Mouse (Mus musculus): Measurements from ENCODE around the gene Vmn1r56. TPM values are rescaled to one million over a fixed set of nuclear protein-coding genes. Genes with fewer than 3 reads are reported as not detected.
"Not testable (repeated sequence)": the region's sequence is repeated elsewhere in the genome, so short reads cannot be mapped to it uniquely, and the experiment has no call there.

The Vmn1r56 gene
- polyA plus RNA-seq (2014; fragmentation: Nextera tagmentation; extraction: Ambion mirVana), result not detected in 2 replicates

DNA sequence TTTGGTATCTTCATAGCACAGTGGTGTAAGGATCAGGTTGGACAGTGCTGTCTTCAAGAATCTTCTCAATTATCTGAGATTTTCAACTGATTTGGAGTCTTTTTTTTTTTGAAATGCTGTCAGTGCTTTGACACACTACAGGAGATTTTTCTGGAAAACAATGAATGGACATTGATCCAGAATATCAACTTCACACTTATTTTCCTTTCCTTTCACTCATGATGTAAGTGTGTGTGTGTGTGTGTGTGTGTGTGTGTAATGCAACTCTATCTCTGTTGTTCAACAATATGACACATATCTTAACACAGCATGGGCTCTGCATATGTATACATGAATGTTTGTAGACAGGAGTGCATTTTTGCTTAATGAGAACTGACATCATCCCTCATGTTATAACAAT lies at the start of gene Vmn1r56:
Vmn1r56 (minus strand) TSS at position 101 of the 400 bp plus-strand sequence.
- H3K36me3 ChIP-seq (ENCODE audit: control insufficient read depth, insufficient read depth, low read length); H3K4me3 ChIP-seq (ENCODE audit: low read depth, low read length); H3K27ac ChIP-seq (ENCODE audit: low read depth, low read length); H3K4me2 ChIP-seq; H3K9me3 ChIP-seq (ENCODE audit: control insufficient read depth, low read length); H3K4me1 ChIP-seq (replicated peaks; ENCODE audit: control insufficient read depth, insufficient read depth, low read length); H3K9ac ChIP-seq (ENCODE audit: low read depth, low read length); H3K27me3 ChIP-seq (replicated peaks; ENCODE audit: control insufficient read depth, insufficient read depth, low read length); ATAC-seq (replicated peaks; ENCODE audit: low FRiP score); DNase-seq (ENCODE audit: low spot score): not testable (repeated sequence)

GRCm38 (mm10) chr7:5218193-5218592 lies 21.6 kb upstream of the Vmn1r56 start, which contains the start of gene Vmn1r57:
Vmn1r57 (plus strand) TSS chr7:5218493.
- H3K4me3 ChIP-seq (ENCODE audit: low read depth, low read length); H3K4me1 ChIP-seq (replicated peaks; ENCODE audit: control insufficient read depth, insufficient read depth, low read length); H3K9me3 ChIP-seq (ENCODE audit: control insufficient read depth, low read length); H3K4me2 ChIP-seq; H3K27me3 ChIP-seq (replicated peaks; ENCODE audit: control insufficient read depth, insufficient read depth, low read length); DNase-seq (ENCODE audit: low spot score); H3K36me3 ChIP-seq (ENCODE audit: control insufficient read depth, insufficient read depth, low read length); ATAC-seq (replicated peaks; ENCODE audit: low FRiP score); H3K27ac ChIP-seq (ENCODE audit: low read depth, low read length); H3K9ac ChIP-seq (ENCODE audit: low read depth, low read length): not testable (repeated sequence)
- 51% methylated on average over 1 of the region's 1 CpGs for WGBS

DNA sequence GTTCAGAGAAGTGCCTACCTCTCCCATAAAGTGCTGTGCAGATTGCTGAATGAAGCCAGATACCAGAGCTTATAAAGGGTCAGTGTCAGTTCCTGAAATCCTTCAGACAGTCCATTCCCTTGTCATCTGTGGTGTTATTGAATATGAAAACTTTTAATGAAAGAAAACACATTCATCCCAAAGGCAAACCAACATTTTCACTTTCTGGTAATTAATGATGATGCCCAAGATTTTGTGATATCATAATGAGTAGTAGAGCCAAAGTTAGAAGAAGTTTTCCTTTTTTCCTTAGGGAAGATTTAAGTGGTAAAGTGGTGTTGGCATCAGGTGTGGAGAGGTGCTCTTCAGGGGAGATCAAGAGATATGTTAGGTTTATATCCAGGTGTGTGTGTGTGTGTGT lies 47.0 kb downstream of the Vmn1r56 start, which contains the start of gene Vmn1r55:
Vmn1r55 (minus strand) TSS at position 101 of the 400 bp plus-strand sequence.
- not testable (repeated sequence) for H3K4me3 ChIP-seq (ENCODE audit: low read depth, low read length); H3K9me3 ChIP-seq (ENCODE audit: control insufficient read depth, low read length); ATAC-seq (replicated peaks; ENCODE audit: low FRiP score); H3K36me3 ChIP-seq (ENCODE audit: control insufficient read depth, insufficient read depth, low read length); H3K27ac ChIP-seq (ENCODE audit: low read depth, low read length); H3K4me2 ChIP-seq; H3K4me1 ChIP-seq (replicated peaks; ENCODE audit: control insufficient read depth, insufficient read depth, low read length); DNase-seq (ENCODE audit: low spot score); H3K9ac ChIP-seq (ENCODE audit: low read depth, low read length); H3K27me3 ChIP-seq (replicated peaks; ENCODE audit: control insufficient read depth, insufficient read depth, low read length)

Other genes starting within 250 kb of the Vmn1r56 start
- gene Sbk2, start 232.3 kb downstream of the Vmn1r56 start, polyA plus RNA-seq (2014; fragmentation: Nextera tagmentation; extraction: Ambion mirVana), result 0.22 TPM in 1 of 2 replicates, not detected in the other
- gene Sbk3, start 225.6 kb downstream of the Vmn1r56 start, polyA plus RNA-seq (2014; fragmentation: Nextera tagmentation; extraction: Ambion mirVana), result not detected in 2 replicates
- gene Zfp579, start 200.6 kb downstream of the Vmn1r56 start, polyA plus RNA-seq (2014; fragmentation: Nextera tagmentation; extraction: Ambion mirVana), result 13.7 and 16.8 TPM in 2 replicates
- 13.9 and 14.0 TPM in 2 replicates for gene Zfp524, start 182.3 kb downstream of the Vmn1r56 start, polyA plus RNA-seq (2014; fragmentation: Nextera tagmentation; extraction: Ambion mirVana)
- 37.1 and 40.8 TPM in 2 replicates for gene Fiz1, start 182.1 kb downstream of the Vmn1r56 start, polyA plus RNA-seq (2014; fragmentation: Nextera tagmentation; extraction: Ambion mirVana)
- gene Gm44973, start 181.3 kb downstream of the Vmn1r56 start, polyA plus RNA-seq (2014; fragmentation: Nextera tagmentation; extraction: Ambion mirVana), result 1.8 and 3.3 TPM in 2 replicates
- gene Zfp865, start 176.4 kb downstream of the Vmn1r56 start, polyA plus RNA-seq (2014; fragmentation: Nextera tagmentation; extraction: Ambion mirVana), result 3.5 and 4.5 TPM in 2 replicates
- 4.1 and 5.2 TPM in 2 replicates for gene Ccdc106, start 176.2 kb downstream of the Vmn1r56 start, polyA plus RNA-seq (2014; fragmentation: Nextera tagmentation; extraction: Ambion mirVana)
- 0.22 TPM in 1 of 2 replicates, not detected in the other for gene 4632433K11Rik, start 162.6 kb downstream of the Vmn1r56 start, polyA plus RNA-seq (2014; fragmentation: Nextera tagmentation; extraction: Ambion mirVana)
- gene Zfp784, start 158.3 kb downstream of the Vmn1r56 start, polyA plus RNA-seq (2014; fragmentation: Nextera tagmentation; extraction: Ambion mirVana), result 2.4 and 2.6 TPM in 2 replicates
- gene Zfp580, start 145.2 kb downstream of the Vmn1r56 start, polyA plus RNA-seq (2014; fragmentation: Nextera tagmentation; extraction: Ambion mirVana), result 11.5 and 14.1 TPM in 2 replicates
- 169 TPM in 2 replicates for gene U2af2, start 134.6 kb downstream of the Vmn1r56 start, polyA plus RNA-seq (2014; fragmentation: Nextera tagmentation; extraction: Ambion mirVana)
- 82.9 and 88.9 TPM in 2 replicates for gene Epn1, start 116.5 kb downstream of the Vmn1r56 start, polyA plus RNA-seq (2014; fragmentation: Nextera tagmentation; extraction: Ambion mirVana)
- gene Rfpl4, start 79.8 kb downstream of the Vmn1r56 start, polyA plus RNA-seq (2014; fragmentation: Nextera tagmentation; extraction: Ambion mirVana), result not detected in 2 replicates
- gene Rasl2-9, start 70.8 kb downstream of the Vmn1r56 start, polyA plus RNA-seq (2014; fragmentation: Nextera tagmentation; extraction: Ambion mirVana), result 0.26 and 0.66 TPM in 2 replicates
- gene Vmn1r55, start 47.1 kb downstream of the Vmn1r56 start, polyA plus RNA-seq (2014; fragmentation: Nextera tagmentation; extraction: Ambion mirVana), result not detected in 2 replicates
- gene Vmn1r57, start 21.7 kb upstream of the Vmn1r56 start, polyA plus RNA-seq (2014; fragmentation: Nextera tagmentation; extraction: Ambion mirVana), result not detected in 2 replicates
- not detected in 2 replicates for gene Gm5065, start 153.8 kb upstream of the Vmn1r56 start, polyA plus RNA-seq (2014; fragmentation: Nextera tagmentation; extraction: Ambion mirVana)
- gene Nlrp2, start 154.3 kb upstream of the Vmn1r56 start, polyA plus RNA-seq (2014; fragmentation: Nextera tagmentation; extraction: Ambion mirVana), result not detected in 2 replicates
- gene Vmn1r58, start 216.6 kb upstream of the Vmn1r56 start, polyA plus RNA-seq (2014; fragmentation: Nextera tagmentation; extraction: Ambion mirVana), result not detected in 2 replicates

Data from liver, embryonic 11.5 days (tissue).